Mouse (Mus musculus): ENCODE measurements at regions not wholly inside any gene's neighbourhood (a gene's known extent, or its start where the extent isn't known, plus 50 kb on each side); places are given as distances from the start of the nearest gene placed in this dataset.

DNA sequence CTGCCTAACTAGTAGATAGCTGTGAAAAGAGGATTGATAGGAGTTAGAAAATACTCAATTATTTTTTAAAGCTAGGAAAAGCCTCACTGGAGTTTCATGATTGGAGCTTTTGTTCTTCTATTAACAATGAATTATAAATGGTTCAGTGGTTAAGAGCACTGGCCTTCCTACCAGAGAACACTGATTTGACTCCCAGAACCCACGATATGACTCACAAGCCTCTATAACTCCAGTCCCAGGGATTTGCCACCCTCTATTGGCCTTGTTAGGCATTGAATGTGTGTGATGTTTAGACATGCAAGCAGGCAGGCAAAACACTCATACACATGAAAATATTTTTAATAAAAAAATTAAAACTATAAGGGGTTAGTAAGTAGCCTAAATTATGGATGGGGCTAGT, 704.4 kb downstream of the Rapgef2 start:
- TF ChIP-seq CTCF (IDR thresholded peaks at IDR 0.05; ENCODE audit: low read depth) = peak; percentile 58
- TF ChIP-seq EP300 (optimal IDR thresholded peaks at IDR 0.05) = no peak

Measured in stomach, postnatal 0 days (tissue).